Mouse (Mus musculus): Measurements from ENCODE around the gene Ly6g5c.

- no peak for TF ChIP-seq EP300 (optimal IDR thresholded peaks at IDR 0.05)
- TF ChIP-seq CTCF (IDR thresholded peaks at IDR 0.05; ENCODE audit: low read depth): no peak
These were observed 39.3 kb downstream of the Ly6g5c start for GRCm38 (mm10) chr17:35147348-35147747.

Data from stomach, postnatal 0 days (tissue).